Mouse (Mus musculus) megakaryocyte, embryonic 14.5 days (primary cell): ENCODE results near the gene Arsa.

Source experiments
- FLI1 ChIP-seq: IDR thresholded peaks from 2 replicates; pipeline ENCODE4 v1.6.1; 2012; ENCODE audit warnings: low read length, inconsistent platforms, mixed read lengths
- GATA1 ChIP-seq: IDR thresholded peaks from 3 replicates; pipeline ENCODE4 v1.6.1; 2012; ENCODE audit warnings: mixed read lengths, low read length, inconsistent platforms, borderline replicate concordance

DNA sequence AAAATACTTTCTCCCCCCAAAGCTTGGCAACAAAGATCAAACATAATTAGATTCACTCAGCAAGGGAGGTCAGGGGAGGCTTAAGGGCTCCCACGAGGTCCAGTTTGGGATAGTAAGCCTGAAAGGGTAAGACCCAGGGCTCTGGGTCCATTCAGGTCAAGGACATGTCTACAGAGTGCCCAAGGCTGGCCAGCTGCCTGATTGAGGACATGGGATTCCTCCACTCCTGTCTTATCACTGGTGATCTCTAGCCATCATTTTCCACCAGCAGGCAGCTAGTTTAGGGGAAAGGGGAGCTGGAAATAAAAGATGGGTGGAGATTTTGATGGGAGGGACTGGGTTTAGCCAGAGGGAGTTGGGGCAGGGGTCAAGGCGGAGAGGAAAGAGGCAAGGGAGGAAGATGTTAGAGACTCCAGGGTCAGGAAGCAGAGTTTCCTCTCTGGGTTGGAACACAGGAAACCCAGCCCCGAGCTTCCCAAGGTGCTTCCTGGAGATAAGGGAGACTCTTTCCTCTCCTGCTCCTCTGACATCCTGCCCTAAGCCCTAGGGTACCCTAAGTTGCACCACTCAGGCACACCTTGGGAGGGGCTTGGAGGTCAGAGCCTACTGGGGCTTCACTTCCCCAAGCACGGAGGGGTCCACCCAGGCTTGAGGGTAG, 20.3 kb upstream of the Arsa start:
- no peak; the same call in 2 of the 3 replicates for TF ChIP-seq GATA1
- peak; percentile 88 for TF ChIP-seq FLI1
